Mouse (Mus musculus) ZHBTc4 (cell line): ENCODE data around the gene Gstm4.
A peak's percentile ranks its signal among the peaks of the same experiment; 100 is the strongest.
"Not testable (repeated sequence)": the region's sequence is repeated elsewhere in the genome, so short reads cannot be mapped to it uniquely, and the experiment has no call there.

Source experiments
- DNase-seq: peaks from one replicate; pipeline ENCODE4 v3.0.0-alpha.2; 2011; ENCODE audit warnings: low read depth, low spot score

Gene Gstm4

GRCm38 (mm10) chr3:108016468-108016867 is 28.2 kb downstream of the Gstm4 start:
- DNase-seq = not testable (repeated sequence)

- no peak for DNase-seq
Measured at GRCm38 (mm10) chr3:108014974-108015346, 29.7 kb downstream of the Gstm4 start.

GRCm38 (mm10) chr3:108014098-108014973 is 30.4 kb downstream of the Gstm4 start:
- DNase-seq = no peak

- DNase-seq = peak; percentile 11
Measured at GRCm38 (mm10) chr3:108013331-108013871, 31.3 kb downstream of the Gstm4 start.

- DNase-seq = peak; percentile 20
Measured at GRCm38 (mm10) chr3:108011558-108011957, 33.1 kb downstream of the Gstm4 start.

- DNase-seq = no peak
Measured at GRCm38 (mm10) chr3:108010286-108010685, 34.4 kb downstream of the Gstm4 start.

- DNase-seq = no peak
Measured at GRCm38 (mm10) chr3:108002021-108002420, 42.7 kb downstream of the Gstm4 start.

- DNase-seq = no peak
Measured at GRCm38 (mm10) chr3:107999491-107999890, 45.2 kb downstream of the Gstm4 start.

GRCm38 (mm10) chr3:107998591-107998990 is 46.1 kb downstream of the Gstm4 start:
- no peak for DNase-seq

GRCm38 (mm10) chr3:107996576-107996975 is 48.1 kb downstream of the Gstm4 start:
- DNase-seq = peak; percentile 77

GRCm38 (mm10) chr3:107995974-107996373 is 48.7 kb downstream of the Gstm4 start:
- peak; percentile 89 for DNase-seq
